Mouse (Mus musculus): ENCODE measurements around the gene Gng12.
"Not testable (repeated sequence)": the region's sequence is repeated elsewhere in the genome, so short reads cannot be mapped to it uniquely, and the experiment has no call there.

Gng12 gene

GRCm38 (mm10) chr6:66955089-66955657 lies 59.0 kb downstream of the Gng12 start:
- DNase-seq (ENCODE audit: low spot score in 2 of 2) = no peak

- no peak for DNase-seq (ENCODE audit: low spot score in 2 of 2)
Observed at GRCm38 (mm10) chr6:66958466-66959235, 62.5 kb downstream of the Gng12 start.

GRCm38 (mm10) chr6:66962582-66963043 lies 66.4 kb downstream of the Gng12 start:
- no peak for DNase-seq (ENCODE audit: low spot score in 2 of 2)

GRCm38 (mm10) chr6:66963068-66963467 lies 66.9 kb downstream of the Gng12 start:
- no peak for DNase-seq (ENCODE audit: low spot score in 2 of 2)

- DNase-seq (ENCODE audit: low spot score in 2 of 2) = not testable (repeated sequence)
Observed at GRCm38 (mm10) chr6:66963651-66964050, 67.5 kb downstream of the Gng12 start.

- DNase-seq (ENCODE audit: low spot score in 2 of 2) = no peak
Observed at GRCm38 (mm10) chr6:66964222-66964621, 68.0 kb downstream of the Gng12 start.

GRCm38 (mm10) chr6:66965203-66965602 lies 69.0 kb downstream of the Gng12 start:
- DNase-seq (ENCODE audit: low spot score in 2 of 2) = no peak

- no peak for DNase-seq (ENCODE audit: low spot score in 2 of 2)
Observed at GRCm38 (mm10) chr6:66967788-66968187, 71.6 kb downstream of the Gng12 start.

- no peak for DNase-seq (ENCODE audit: low spot score in 2 of 2)
Observed at GRCm38 (mm10) chr6:66969446-66969845, 73.2 kb downstream of the Gng12 start.

- no peak for DNase-seq (ENCODE audit: low spot score in 2 of 2)
Observed at GRCm38 (mm10) chr6:66972300-66972699, 76.1 kb downstream of the Gng12 start.

- no peak for DNase-seq (ENCODE audit: low spot score in 2 of 2)
Observed at GRCm38 (mm10) chr6:66973180-66973579, 77.0 kb downstream of the Gng12 start.

- DNase-seq (ENCODE audit: low spot score in 2 of 2) = no peak
Observed at GRCm38 (mm10) chr6:66975522-66975921, 79.3 kb downstream of the Gng12 start.

- DNase-seq (ENCODE audit: low spot score in 2 of 2) = no peak
Observed at GRCm38 (mm10) chr6:66979197-66979596, 83.0 kb downstream of the Gng12 start.

GRCm38 (mm10) chr6:66980040-66980439 lies 83.8 kb downstream of the Gng12 start:
- DNase-seq (ENCODE audit: low spot score in 2 of 2) = no peak

GRCm38 (mm10) chr6:66981366-66981765 lies 85.2 kb downstream of the Gng12 start:
- no peak for DNase-seq (ENCODE audit: low spot score in 2 of 2)

GRCm38 (mm10) chr6:66981864-66982263 lies 85.7 kb downstream of the Gng12 start:
- DNase-seq (ENCODE audit: low spot score in 2 of 2) = no peak

- DNase-seq (ENCODE audit: low spot score in 2 of 2) = no peak
Observed at GRCm38 (mm10) chr6:66984079-66984478, 87.9 kb downstream of the Gng12 start.

- DNase-seq (ENCODE audit: low spot score in 2 of 2) = no peak
Observed at GRCm38 (mm10) chr6:66984672-66985071, 88.5 kb downstream of the Gng12 start.

- no peak for DNase-seq (ENCODE audit: low spot score in 2 of 2)
Observed at GRCm38 (mm10) chr6:66985500-66985899, 89.3 kb downstream of the Gng12 start.

GRCm38 (mm10) chr6:66986063-66986462 lies 89.9 kb downstream of the Gng12 start:
- DNase-seq (ENCODE audit: low spot score in 2 of 2) = no peak

GRCm38 (mm10) chr6:66987643-66988042 lies 91.4 kb downstream of the Gng12 start:
- DNase-seq (ENCODE audit: low spot score in 2 of 2) = no peak

- no peak for DNase-seq (ENCODE audit: low spot score in 2 of 2)
Observed at GRCm38 (mm10) chr6:66988363-66988762, 92.2 kb downstream of the Gng12 start.

- no peak for DNase-seq (ENCODE audit: low spot score in 2 of 2)
Observed at GRCm38 (mm10) chr6:66989037-66989436, 92.8 kb downstream of the Gng12 start.

Measured in right cerebral cortex, postnatal 36 days (tissue).